Mouse (Mus musculus): ENCODE measurements around the gene Ctss. TPM values are rescaled to one million over a fixed set of nuclear protein-coding genes. Genes with fewer than 3 reads are reported as not detected.

Ctss gene
- total RNA-seq (2017) = 2,267 to 4,734 TPM (median 3,937 TPM) in 3 replicates

GRCm38 (mm10) chr3:95526622-95527211 lies at the start of gene Ctss:
Gene Ctss (plus strand): TSS chr3:95526786.
- peak; percentile 44 for ATAC-seq (replicated peaks; ENCODE audit: insufficient number of reproducible peaks, low FRiP score, low TSS enrichment, poor library complexity, severe bottlenecking)

- no peak for ATAC-seq (replicated peaks; ENCODE audit: insufficient number of reproducible peaks, low FRiP score, low TSS enrichment, poor library complexity, severe bottlenecking)
Measured at GRCm38 (mm10) chr3:95478966-95479365, 47.6 kb upstream of the Ctss start.

- ATAC-seq (replicated peaks; ENCODE audit: insufficient number of reproducible peaks, low FRiP score, low TSS enrichment, poor library complexity, severe bottlenecking) = no peak
Measured at GRCm38 (mm10) chr3:95486421-95486820, 40.2 kb upstream of the Ctss start.

GRCm38 (mm10) chr3:95488679-95489078 lies 37.9 kb upstream of the Ctss start:
- no peak for ATAC-seq (replicated peaks; ENCODE audit: insufficient number of reproducible peaks, low FRiP score, low TSS enrichment, poor library complexity, severe bottlenecking)

GRCm38 (mm10) chr3:95490238-95490637 lies 36.3 kb upstream of the Ctss start:
- no peak for ATAC-seq (replicated peaks; ENCODE audit: insufficient number of reproducible peaks, low FRiP score, low TSS enrichment, poor library complexity, severe bottlenecking)

GRCm38 (mm10) chr3:95494342-95494741 lies 32.2 kb upstream of the Ctss start:
- peak; percentile 79 for ATAC-seq (replicated peaks; ENCODE audit: insufficient number of reproducible peaks, low FRiP score, low TSS enrichment, poor library complexity, severe bottlenecking)

- ATAC-seq (replicated peaks; ENCODE audit: insufficient number of reproducible peaks, low FRiP score, low TSS enrichment, poor library complexity, severe bottlenecking) = no peak
Measured at GRCm38 (mm10) chr3:95498229-95498628, 28.4 kb upstream of the Ctss start.

GRCm38 (mm10) chr3:95499024-95499423 lies 27.6 kb upstream of the Ctss start, which contains the start of gene Ctsk:
Gene Ctsk (plus strand): TSS chr3:95499256.
- ATAC-seq (replicated peaks; ENCODE audit: insufficient number of reproducible peaks, low FRiP score, low TSS enrichment, poor library complexity, severe bottlenecking) = no peak

- ATAC-seq (replicated peaks; ENCODE audit: insufficient number of reproducible peaks, low FRiP score, low TSS enrichment, poor library complexity, severe bottlenecking) = no peak
Measured at GRCm38 (mm10) chr3:95499496-95500140, 27.0 kb upstream of the Ctss start.

- no peak for ATAC-seq (replicated peaks; ENCODE audit: insufficient number of reproducible peaks, low FRiP score, low TSS enrichment, poor library complexity, severe bottlenecking)
Measured at GRCm38 (mm10) chr3:95502312-95502711, 24.3 kb upstream of the Ctss start.

- ATAC-seq (replicated peaks; ENCODE audit: insufficient number of reproducible peaks, low FRiP score, low TSS enrichment, poor library complexity, severe bottlenecking) = no peak
Measured at GRCm38 (mm10) chr3:95509348-95509747, 17.2 kb upstream of the Ctss start.

GRCm38 (mm10) chr3:95511611-95512180 lies 14.9 kb upstream of the Ctss start:
- peak; percentile 99 for ATAC-seq (replicated peaks; ENCODE audit: insufficient number of reproducible peaks, low FRiP score, low TSS enrichment, poor library complexity, severe bottlenecking)

GRCm38 (mm10) chr3:95516614-95517041 lies 10.0 kb upstream of the Ctss start:
- ATAC-seq (replicated peaks; ENCODE audit: insufficient number of reproducible peaks, low FRiP score, low TSS enrichment, poor library complexity, severe bottlenecking) = no peak

- ATAC-seq (replicated peaks; ENCODE audit: insufficient number of reproducible peaks, low FRiP score, low TSS enrichment, poor library complexity, severe bottlenecking) = peak; percentile 60
Measured at GRCm38 (mm10) chr3:95517493-95517898, 9.1 kb upstream of the Ctss start.

- ATAC-seq (replicated peaks; ENCODE audit: insufficient number of reproducible peaks, low FRiP score, low TSS enrichment, poor library complexity, severe bottlenecking) = peak; percentile 56
Measured at GRCm38 (mm10) chr3:95518891-95519290, 7.7 kb upstream of the Ctss start.

GRCm38 (mm10) chr3:95519315-95519714 lies 7.3 kb upstream of the Ctss start:
- ATAC-seq (replicated peaks; ENCODE audit: insufficient number of reproducible peaks, low FRiP score, low TSS enrichment, poor library complexity, severe bottlenecking) = no peak

GRCm38 (mm10) chr3:95520100-95520499 lies 6.5 kb upstream of the Ctss start:
- no peak for ATAC-seq (replicated peaks; ENCODE audit: insufficient number of reproducible peaks, low FRiP score, low TSS enrichment, poor library complexity, severe bottlenecking)

- ATAC-seq (replicated peaks; ENCODE audit: insufficient number of reproducible peaks, low FRiP score, low TSS enrichment, poor library complexity, severe bottlenecking) = peak; percentile 69
Measured at GRCm38 (mm10) chr3:95521168-95521567, 5.4 kb upstream of the Ctss start.

GRCm38 (mm10) chr3:95523662-95524061 lies 2.9 kb upstream of the Ctss start:
- peak; percentile 55 for ATAC-seq (replicated peaks; ENCODE audit: insufficient number of reproducible peaks, low FRiP score, low TSS enrichment, poor library complexity, severe bottlenecking)

GRCm38 (mm10) chr3:95524673-95525072 lies 1.9 kb upstream of the Ctss start:
- ATAC-seq (replicated peaks; ENCODE audit: insufficient number of reproducible peaks, low FRiP score, low TSS enrichment, poor library complexity, severe bottlenecking) = no peak
